Mouse (Mus musculus) G1E (cell line): ENCODE measurements around the gene Ap3b1. TPM values are rescaled to one million over a fixed set of nuclear protein-coding genes. Genes with fewer than 3 reads are reported as not detected.

Source experiments
- ATAC-seq: 2 replicates; pipeline ENCODE4 v1.8.0; 2016; ENCODE audit warnings: mild to moderate bottlenecking; ENCODE audit not compliant: insufficient number of reproducible peaks, poor library complexity, low FRiP score, severe bottlenecking; ENCODE audit errors: extremely low read depth
- DNase-seq: peaks from one replicate; pipeline ENCODE4 v3.0.0; 2012; ENCODE audit warnings: low spot score
- H3K27me3 ChIP-seq: 2 replicates; pipeline ENCODE4 v1.6.1; 2012; ENCODE audit warnings: mild to moderate bottlenecking, low read length, inconsistent platforms; ENCODE audit not compliant: insufficient read depth
- H3K36me3 ChIP-seq: replicated peaks from 2 replicates; pipeline ENCODE3; 2012; ENCODE audit warnings: mild to moderate bottlenecking, inconsistent platforms
- H3K4me1 ChIP-seq: 2 replicates; pipeline ENCODE4 v1.6.1; 2012; ENCODE audit warnings: low read depth, low read length, inconsistent platforms, mixed read lengths; ENCODE audit not compliant: insufficient read depth
- H3K4me3 ChIP-seq: 2 replicates; pipeline ENCODE4 v1.5.1; 2012; ENCODE audit warnings: low read depth, mild to moderate bottlenecking, inconsistent platforms, low read length, moderate library complexity, mixed read lengths
- H3K9me3 ChIP-seq: replicated peaks from 2 replicates; pipeline ENCODE4 v1.6.1; 2012; ENCODE audit warnings: inconsistent platforms
- CTCF ChIP-seq: IDR thresholded peaks from 2 replicates; pipeline ENCODE4 v1.5.1; 2012; ENCODE audit warnings: low read depth, low read length, inconsistent platforms, mixed read lengths
- GATA1 ChIP-seq: IDR thresholded peaks from 2 replicates; pipeline ENCODE4 v1.6.1; 2012; ENCODE audit warnings: borderline replicate concordance, low read length, inconsistent platforms, mixed read lengths
- GATA2 ChIP-seq: IDR thresholded peaks from 2 replicates; pipeline ENCODE4 v1.6.1; 2012; ENCODE audit warnings: low read depth, low read length, inconsistent platforms, borderline replicate concordance
- POLR2AphosphoS5 ChIP-seq: IDR thresholded peaks from 2 replicates; pipeline ENCODE4 v1.6.1; 2012; ENCODE audit warnings: low read depth, low read length, inconsistent platforms; ENCODE audit not compliant: insufficient replicate concordance
- TAL1 ChIP-seq: conservative IDR thresholded peaks from 2 replicates; pipeline ENCODE4 v1.6.1; 2012; ENCODE audit warnings: low read depth, low read length, inconsistent platforms, mixed read lengths
- polyA plus RNA-seq: library from polyadenylated mRNA; stranded (reverse); fragments of >175 nt; gene quantifications from 2 replicates; pipeline ENCODE4 v1.2.3, GENCODE M21; 2012
- total RNA-seq, 2 experiments: library from RNA; stranded (forward) in 1 of 2; stranded (reverse) in 1 of 2; fragments of 200-1000 nt in 1 of 2; fragments of >200 nt in 1 of 2; fragmentation: Nextera tagmentation in 1 of 2; gene quantifications; 2 replicates each; pipeline ENCODE4 v1.2.3; 2014 to 2017

The Ap3b1 gene
- total and polyA plus RNA-seq, 3 experiments, result 32.3 to 134 (median 126) TPM

DNA sequence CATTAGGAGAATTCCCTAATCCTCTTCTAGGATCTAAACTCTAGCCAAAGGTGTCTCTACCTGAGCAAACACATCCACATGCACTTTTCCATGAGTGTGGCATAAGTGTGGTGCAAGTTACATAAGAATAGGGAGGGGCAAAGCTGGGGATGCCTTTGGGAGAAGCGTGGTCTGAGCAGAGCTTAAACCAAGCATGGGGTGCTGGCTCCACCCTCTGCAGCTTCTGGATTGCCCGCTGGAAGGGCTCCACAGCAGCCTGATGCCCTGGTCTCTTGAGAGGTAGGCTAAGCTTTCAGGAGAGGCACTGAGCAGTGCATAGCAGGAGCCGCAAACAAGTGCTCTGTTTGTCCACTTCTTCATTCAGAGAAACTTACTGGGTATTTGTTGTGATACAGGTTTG lies 138.8 kb downstream of the Ap3b1 start:
- DNase-seq (no peak), ATAC-seq (no peak)
- peaks cover 68% of the 10 kb centered on the region for H3K36me3 ChIP-seq
- no peak overlapping the region for H3K4me3 ChIP-seq
- no peaks in the 10 kb centered on the region for H3K27me3 ChIP-seq
- H3K9me3 ChIP-seq, result no peaks in the 10 kb centered on the region
- TF ChIP-seq GATA1 (no peak), CTCF (no peak), TAL1 (no peak), POLR2AphosphoS5 (no peak), GATA2 (no peak)
- H3K4me1 ChIP-seq, result peaks cover 24% of the 10 kb centered on the region

DNA sequence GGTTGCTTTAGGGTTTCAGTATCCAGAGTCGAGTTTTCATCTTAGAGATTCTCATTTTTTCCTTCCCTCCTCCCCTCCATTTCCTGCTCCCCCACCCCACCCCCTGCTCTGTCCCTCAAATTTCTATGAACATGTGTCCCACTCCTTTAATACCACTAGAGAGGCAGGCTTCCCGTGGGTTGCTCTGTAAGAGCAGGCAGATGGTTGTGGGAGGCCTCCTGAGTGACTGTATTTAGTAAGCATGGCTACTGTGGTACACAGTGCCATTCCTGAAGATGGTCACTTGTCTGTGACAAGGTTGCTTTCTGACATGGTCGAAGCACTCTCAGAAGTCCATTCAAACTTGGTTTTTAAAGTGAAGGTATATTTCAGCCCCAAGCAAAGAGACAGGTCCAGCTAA lies 147.7 kb downstream of the Ap3b1 start:
- no peak overlapping the region for H3K4me3 ChIP-seq
- H3K27me3 ChIP-seq, result no peaks in the 10 kb centered on the region
- no peaks in the 10 kb centered on the region for H3K9me3 ChIP-seq
- peaks cover 70% of the 10 kb centered on the region for H3K36me3 ChIP-seq
- no peak for DNase-seq
- TF ChIP-seq CTCF (no peak), POLR2AphosphoS5 (no peak), TAL1 (no peak), GATA2 (no peak)
- no peak for ATAC-seq
- H3K4me1 ChIP-seq, result peaks cover 28% of the 10 kb centered on the region

DNA sequence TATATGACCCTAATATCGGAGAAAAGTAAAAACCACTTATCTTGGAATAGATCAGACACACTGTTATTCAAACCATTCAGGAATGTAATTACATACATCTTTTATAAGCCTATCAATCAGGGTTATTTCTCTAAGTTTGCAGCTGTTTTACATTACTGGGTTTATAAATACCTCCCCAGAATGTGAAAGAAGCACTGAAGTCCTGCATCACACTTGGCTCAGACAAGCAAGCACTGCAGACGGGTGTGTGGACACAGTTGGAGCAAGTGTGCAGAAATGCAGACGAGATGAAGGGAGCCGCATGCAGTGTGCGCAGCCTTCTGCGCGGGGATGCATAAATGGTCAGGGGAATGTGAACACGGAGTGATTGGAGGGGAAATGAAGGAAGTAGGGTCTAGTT lies 149.6 kb downstream of the Ap3b1 start:
- H3K36me3 ChIP-seq, result peaks cover 73% of the 10 kb centered on the region
- ATAC-seq, result no peak

DNA sequence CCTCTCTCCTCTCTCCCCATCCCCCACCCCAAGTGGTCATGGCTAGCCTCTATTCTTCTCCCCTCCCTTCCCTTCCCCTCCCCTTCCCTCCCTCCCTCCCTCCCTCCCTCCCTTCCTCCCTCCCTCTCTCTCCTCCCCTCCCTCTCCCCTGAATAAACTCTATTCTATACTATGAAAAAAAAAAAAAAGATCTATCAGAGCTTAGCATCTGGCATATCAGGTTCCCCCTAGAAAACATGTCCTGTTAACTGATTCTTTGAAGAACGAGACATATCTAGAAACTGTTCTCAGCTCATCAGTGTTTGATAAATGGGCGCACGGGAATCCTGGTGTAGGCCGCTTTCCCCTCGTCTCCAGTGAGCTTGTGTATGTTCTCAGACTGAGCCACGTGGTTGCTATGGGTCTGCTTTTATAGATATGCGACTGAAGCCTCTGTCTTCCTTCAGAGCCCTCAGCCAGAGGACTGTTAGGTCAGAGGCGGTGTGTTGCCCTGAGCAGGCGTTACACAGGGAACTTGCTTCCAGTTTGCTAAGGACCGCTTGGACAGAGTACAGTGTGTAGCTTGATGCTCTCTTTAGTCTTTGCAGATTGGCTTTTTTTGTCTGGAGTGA lies 154.5 kb downstream of the Ap3b1 start:
- Histone ChIP-seq H3K4me1 (peaks cover 71% of the 10 kb centered on the region), H3K4me3 (peak overlapping the region; percentile 56; the same call in 1 of the 2 replicates), H3K36me3 (peaks cover 64% of the 10 kb centered on the region), H3K9me3 (no peaks in the 10 kb centered on the region), H3K27me3 (no peaks in the 10 kb centered on the region)
- TF ChIP-seq TAL1 (peak; percentile 62), POLR2AphosphoS5 (no peak), GATA1 (no peak)
- ATAC-seq, result peak; percentile 82
- peak; percentile 53 for DNase-seq

More for the DNA sequence above, 149.6 kb downstream of the Ap3b1 start:
- Histone ChIP-seq H3K9me3 (no peaks in the 10 kb centered on the region), H3K4me1 (peaks cover 39% of the 10 kb centered on the region), H3K27me3 (no peaks in the 10 kb centered on the region), H3K4me3 (no peak overlapping the region)
- no peak for DNase-seq
- TF ChIP-seq POLR2AphosphoS5 (no peak), TAL1 (no peak), GATA1 (no peak), CTCF (no peak), GATA2 (no peak)

DNA sequence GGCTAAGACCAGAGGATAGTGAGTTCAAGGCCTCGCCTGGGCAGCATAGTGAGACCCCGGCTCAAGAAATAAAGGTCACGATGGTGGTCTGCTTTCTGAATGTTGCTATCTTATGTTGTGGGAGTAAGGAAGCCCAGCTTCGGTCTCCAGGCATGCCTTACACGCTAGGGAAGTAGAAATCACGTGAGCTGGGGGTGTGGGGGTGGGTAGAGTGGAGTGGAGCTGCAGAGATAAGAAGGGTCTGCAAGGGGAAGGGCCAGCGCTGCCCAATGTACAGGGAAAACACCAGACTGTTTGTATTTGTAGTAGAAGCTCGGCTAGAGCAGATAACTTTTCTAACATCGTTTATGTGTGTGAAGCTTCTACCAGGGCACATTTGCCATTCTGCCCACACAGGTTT lies 155.1 kb downstream of the Ap3b1 start:
- Histone ChIP-seq H3K9me3 (no peaks in the 10 kb centered on the region), H3K27me3 (no peaks in the 10 kb centered on the region), H3K4me1 (peaks cover 72% of the 10 kb centered on the region), H3K36me3 (peaks cover 62% of the 10 kb centered on the region), H3K4me3 (peak overlapping the region; percentile 11; the same call in 1 of the 2 replicates)
- TF ChIP-seq GATA2 (no peak), TAL1 (peak; percentile 46; the same call in 1 of the 2 replicates)
- peak; percentile 68 for ATAC-seq
- DNase-seq, result peak; percentile 60

DNA sequence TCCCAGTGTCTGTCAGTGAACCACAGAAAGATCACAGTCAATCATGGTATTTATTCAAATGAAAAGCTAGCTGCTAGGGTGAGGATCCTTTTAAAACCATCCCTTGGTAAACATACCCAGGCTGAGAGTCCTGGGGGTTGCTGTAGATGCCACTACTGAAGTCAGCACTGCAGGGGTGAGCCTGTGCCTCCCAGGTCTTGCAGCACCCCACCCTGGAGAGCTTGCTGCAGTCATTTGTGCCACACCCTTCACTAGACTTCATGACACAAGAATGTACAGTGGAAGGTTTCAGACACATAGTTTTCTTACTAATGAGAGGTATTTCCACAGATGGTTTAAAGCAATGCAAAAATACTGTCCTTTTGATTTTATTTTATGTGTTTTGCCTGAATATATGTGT lies 156.2 kb downstream of the Ap3b1 start:
- no peak for ATAC-seq
- Histone ChIP-seq H3K9me3 (no peaks in the 10 kb centered on the region), H3K27me3 (no peaks in the 10 kb centered on the region), H3K36me3 (peaks cover 63% of the 10 kb centered on the region), H3K4me3 (no peak overlapping the region; the same call in 1 of the 2 replicates), H3K4me1 (peaks cover 80% of the 10 kb centered on the region)
- TF ChIP-seq CTCF (no peak), TAL1 (no peak), POLR2AphosphoS5 (no peak), GATA2 (no peak)
- DNase-seq, result no peak

DNA sequence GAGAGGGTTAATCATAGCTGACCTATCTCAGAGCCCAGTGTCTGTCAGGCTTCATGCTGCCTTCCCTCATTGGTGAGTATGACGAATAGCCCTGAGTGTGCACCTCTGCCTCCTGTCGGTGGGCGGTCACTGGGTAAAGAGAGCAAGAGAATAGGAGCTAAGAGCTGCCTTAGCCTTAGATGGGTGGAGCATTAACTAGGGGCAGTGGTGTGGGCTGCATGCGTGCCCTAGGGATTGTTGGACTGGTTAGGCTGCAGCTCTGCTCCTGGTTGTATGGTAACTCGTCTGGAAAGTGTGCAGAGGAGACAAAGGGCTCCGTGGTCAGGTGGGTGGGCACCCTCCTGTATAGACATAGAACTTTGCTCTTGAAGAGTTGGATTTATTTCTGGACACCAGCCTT lies 157.8 kb downstream of the Ap3b1 start:
- Histone ChIP-seq H3K36me3 (peaks cover 63% of the 10 kb centered on the region), H3K27me3 (no peaks in the 10 kb centered on the region), H3K4me3 (no peak overlapping the region), H3K9me3 (no peaks in the 10 kb centered on the region), H3K4me1 (peaks cover 84% of the 10 kb centered on the region)
- no peak for ATAC-seq
- TF ChIP-seq CTCF (no peak), GATA1 (no peak), POLR2AphosphoS5 (no peak), GATA2 (no peak)
- no peak for DNase-seq
